Mouse (Mus musculus): ENCODE results near the gene Txnip.

Txnip gene

GRCm38 (mm10) chr3:96569966-96570605 lies 12.3 kb downstream of the Txnip start:
- no peak for DNase-seq

GRCm38 (mm10) chr3:96570643-96571042 lies 12.9 kb downstream of the Txnip start:
- DNase-seq = no peak

- DNase-seq = no peak
These were observed 13.6 kb downstream of the Txnip start for GRCm38 (mm10) chr3:96571336-96571735.

DNA sequence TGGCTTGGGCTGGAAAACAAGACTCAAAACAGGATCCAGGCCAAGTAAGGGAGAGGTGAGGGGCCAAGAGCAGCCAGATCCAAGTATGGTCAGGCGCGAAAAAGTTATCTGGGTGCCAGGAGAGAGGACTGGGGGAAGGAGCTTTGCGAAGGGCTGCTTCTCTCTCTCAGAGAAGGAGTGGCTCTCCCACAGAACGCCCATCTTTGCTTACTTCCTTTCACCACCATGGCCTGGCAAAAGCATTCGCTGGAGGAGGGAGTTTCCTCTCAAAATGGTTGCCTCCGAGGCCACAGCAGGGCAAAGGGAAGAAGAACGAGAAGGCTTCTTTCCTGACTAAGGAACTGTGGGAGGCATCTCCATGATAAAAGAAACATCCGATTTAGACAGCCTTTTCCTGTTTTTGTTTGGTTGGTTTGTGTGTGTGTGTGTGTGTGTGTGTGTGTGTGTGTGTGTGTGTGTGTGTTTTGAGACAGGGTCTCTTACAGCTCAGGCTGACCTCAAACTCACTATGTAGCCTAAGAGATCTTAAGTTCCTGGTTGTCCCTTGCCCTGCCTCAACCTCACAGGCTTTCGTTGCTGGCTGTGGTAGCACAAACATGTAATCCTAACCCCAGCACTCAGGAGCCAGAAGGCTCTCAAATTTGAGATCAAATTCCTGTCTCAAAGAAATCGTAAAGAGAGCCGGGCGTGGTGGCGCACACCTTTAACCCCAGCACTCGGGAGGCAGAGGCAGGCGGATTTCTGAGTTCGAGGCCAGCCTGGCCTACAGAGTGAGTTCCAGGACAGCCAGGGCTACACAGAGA lies 14.3 kb downstream of the Txnip start:
- no peak for DNase-seq

DNA sequence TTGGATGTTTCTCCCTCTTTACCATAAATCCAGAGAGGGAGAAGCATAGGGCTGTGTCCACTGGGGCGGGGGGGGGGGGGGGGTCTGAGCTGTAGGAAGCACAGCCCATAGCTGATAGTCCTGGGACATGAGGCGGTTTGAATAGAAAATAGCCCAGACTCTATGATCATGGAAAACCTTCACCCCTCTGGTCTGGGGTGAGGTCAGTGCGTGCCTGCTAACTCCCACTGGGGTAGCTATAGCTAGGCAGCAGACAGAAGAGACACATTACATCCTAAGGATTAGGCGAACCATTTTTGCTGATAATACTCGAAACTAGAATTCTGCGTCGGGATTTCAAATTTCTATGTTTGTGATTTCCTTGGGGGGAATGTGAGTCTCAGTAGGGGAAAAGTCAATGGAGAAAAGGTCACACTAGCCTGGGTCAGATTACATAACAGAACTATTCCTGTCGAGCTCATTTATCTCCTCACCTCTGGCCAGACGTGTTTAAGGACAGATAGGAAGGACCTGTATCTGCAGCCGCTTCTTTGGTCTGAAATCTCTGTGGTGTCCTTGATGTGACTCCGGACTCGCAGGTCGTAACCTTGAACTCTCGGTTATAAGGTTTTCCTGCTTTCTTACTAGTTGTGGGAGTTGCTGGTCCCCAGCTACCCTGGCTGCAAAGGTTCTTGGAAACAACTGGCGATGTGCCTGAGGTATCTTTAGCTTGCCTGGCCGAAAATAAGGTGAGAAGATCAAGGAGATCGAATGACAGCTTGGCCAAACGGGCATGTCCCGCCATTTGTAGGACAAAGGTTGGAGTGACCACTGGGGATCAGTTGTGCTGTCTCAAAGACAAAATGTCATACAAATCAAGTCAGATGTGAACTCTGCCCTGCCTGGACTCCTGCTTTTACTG lies 16.1 kb downstream of the Txnip start:
- no peak for DNase-seq

GRCm38 (mm10) chr3:96575272-96575984 lies 17.7 kb downstream of the Txnip start:
- no peak for DNase-seq

DNA sequence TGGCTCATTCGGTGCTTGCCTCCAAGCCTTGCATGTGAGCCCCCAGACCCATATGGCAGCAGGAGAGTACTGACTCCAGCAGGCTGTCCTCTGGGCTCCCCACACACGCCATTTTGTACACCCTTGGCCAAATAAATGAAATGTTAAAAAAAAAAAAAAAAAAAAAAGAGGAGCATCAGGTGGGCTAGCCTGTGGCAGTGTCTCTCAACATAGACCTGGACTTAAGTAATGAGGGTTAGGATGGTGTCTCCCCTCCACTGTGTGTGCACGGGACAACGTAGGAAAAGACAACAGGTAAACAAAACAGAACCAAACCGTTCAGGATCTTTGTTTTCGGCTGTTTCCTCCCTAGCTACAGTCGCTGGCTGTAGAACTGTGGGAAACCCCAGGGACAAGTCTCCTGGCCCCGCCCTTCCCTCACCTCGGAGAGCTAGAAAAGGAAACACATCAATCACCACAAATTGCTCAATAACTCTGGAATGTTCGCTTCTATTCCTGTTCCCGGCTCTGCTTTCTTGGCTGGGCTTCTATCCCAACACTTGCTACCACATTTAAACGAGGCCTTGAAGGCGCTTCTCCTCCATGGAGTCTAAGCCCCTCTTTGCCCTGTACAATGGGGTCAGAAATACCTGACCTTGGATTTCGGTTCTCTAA lies 18.4 kb downstream of the Txnip start:
- no peak for DNase-seq

DNA sequence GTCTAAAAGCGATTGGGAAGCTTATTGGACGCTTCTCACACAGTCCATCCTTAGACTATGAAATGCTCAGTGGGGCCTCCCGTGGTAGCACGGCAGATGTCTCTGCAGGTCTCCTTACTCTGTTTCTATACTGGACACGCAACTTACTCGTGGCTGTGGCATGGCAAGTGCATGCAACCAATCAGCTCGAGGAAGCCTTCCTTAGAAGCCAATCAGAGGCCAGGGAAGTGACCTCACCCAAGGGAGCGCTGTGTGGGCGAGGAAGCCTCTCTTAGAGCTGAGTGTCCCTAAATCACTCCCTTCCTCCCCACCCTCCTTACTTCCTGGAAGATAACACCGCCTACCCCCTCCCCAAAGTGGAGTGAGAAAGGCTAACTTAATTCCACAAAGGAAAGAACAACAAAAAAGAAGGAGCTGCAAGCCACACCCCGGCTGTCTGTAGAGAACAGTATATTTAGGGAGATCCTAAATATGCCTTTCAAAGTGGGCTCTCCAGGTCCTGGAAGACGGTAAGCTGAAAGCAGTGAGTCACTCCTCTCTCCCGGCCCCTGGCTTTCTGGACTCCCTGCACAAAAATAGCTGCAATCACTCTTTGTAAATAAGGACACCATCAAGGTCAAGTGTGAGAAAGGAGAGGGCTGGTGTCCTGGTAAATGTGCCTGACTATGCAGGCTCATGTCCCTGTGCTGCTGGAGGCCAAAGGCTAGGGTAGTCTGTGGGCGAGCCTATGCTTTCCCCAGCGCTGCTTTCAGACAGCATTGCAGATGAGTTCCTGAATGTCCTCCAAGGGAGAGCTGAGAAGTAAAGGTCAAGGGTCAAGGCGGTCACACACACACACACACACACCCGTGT lies 19.2 kb downstream of the Txnip start, which contains the start of gene Gm16253:
Gm16253 (plus strand) TSS at position 295 of the 852 bp plus-strand sequence.
- DNase-seq = peak; percentile 86 to 88

GRCm38 (mm10) chr3:96577566-96577965 lies 19.8 kb downstream of the Txnip start:
- no peak for DNase-seq

DNA sequence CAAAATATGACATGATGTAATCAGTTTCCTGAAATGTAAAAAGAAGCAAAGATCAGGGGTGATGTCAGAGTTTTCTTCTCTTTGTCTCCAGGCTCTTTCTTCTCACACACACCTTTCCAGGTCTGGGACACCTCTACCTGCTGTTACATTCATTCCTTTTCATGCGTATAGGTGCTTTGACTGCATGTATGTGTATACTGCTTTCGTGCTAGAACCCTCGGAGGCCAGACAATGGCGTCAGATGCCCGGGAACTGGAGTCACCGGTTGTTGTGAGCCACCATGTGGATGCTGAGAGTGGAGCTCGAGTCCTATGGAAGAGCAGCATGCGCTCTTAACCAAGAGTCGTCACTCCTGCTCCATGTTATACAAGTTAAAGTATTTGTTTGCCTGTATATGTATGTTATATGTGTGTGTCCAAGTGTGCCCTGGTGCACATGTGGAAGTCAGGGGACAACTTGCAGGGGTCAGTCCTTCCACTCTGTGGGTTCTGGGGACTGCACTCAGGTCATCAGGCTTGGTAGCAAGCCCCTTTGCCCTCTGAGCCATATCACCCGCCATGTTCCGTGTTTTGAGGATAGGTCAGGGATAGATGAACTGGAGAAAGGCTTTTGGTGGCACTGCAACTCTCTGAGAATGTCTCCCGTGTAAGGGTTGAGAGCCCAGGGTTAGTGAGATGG lies 20.9 kb downstream of the Txnip start:
- no peak for DNase-seq

GRCm38 (mm10) chr3:96579239-96579750 lies 21.5 kb downstream of the Txnip start:
- DNase-seq = no peak

GRCm38 (mm10) chr3:96579885-96580454 lies 22.2 kb downstream of the Txnip start:
- peak; percentile 95 to 96 for DNase-seq

DNA sequence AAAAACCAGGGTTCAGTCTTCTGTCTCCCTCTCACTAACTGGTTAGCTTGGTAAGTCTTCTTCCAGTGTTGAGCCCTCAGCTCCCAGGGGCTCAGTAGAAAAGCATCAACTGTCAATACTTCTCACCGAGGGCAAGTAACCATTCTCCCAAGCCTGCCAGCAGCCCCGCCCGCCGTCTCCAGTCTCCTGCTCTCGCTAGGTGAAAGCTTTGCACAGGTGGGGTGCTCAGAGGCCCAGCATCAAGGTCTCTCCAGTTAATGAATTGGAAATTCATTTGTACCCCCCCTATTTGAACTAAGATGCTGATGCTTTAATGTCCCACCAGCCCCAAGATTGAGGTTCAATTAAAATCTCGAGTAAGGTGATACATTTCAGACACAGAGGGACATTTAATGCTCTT lies 23.4 kb downstream of the Txnip start:
- DNase-seq = no peak

- DNase-seq = no peak
These were observed 24.2 kb downstream of the Txnip start for GRCm38 (mm10) chr3:96581771-96582515.

DNA sequence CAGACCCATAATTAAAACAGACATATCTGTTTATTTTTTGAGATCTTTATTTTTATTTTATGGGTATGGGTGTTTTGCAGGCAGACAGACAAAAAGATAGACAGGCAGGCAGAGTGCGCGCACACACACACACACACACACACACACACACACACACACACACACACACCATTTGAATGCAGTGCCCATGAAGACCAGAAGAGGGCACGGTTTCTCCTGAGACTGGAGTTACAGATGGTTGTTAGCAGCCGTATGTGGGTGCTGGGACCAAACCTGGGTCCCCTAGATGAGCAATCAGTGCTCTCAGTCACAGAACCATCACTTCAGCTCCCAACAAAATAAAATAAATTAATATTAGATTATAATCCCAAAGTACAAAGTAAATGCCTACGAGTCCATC lies 25.6 kb downstream of the Txnip start:
- no peak for DNase-seq

DNA sequence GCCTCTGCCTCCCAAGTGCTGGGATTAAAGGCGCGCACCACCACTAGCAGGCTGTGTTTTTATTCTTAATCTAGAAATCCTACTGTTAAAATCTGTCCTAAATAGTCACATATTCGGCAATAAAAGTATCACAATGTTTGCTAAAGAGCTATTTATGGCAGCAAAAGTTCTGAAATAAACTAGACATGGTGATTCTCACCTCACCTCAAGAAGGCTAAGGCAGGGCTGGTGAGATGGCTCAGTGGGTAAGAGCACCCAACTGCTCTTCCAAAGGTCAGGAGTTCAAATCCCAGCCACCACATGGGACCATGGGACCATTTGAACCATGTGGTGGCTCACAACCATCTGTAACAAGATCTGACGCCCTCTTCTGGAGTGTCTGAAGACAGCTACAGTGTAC lies 32.9 kb downstream of the Txnip start:
- no peak for DNase-seq

- peak in 1 of 2 experiments; percentile 62 for DNase-seq
These were observed 35.6 kb downstream of the Txnip start for GRCm38 (mm10) chr3:96593374-96593773.

DNA sequence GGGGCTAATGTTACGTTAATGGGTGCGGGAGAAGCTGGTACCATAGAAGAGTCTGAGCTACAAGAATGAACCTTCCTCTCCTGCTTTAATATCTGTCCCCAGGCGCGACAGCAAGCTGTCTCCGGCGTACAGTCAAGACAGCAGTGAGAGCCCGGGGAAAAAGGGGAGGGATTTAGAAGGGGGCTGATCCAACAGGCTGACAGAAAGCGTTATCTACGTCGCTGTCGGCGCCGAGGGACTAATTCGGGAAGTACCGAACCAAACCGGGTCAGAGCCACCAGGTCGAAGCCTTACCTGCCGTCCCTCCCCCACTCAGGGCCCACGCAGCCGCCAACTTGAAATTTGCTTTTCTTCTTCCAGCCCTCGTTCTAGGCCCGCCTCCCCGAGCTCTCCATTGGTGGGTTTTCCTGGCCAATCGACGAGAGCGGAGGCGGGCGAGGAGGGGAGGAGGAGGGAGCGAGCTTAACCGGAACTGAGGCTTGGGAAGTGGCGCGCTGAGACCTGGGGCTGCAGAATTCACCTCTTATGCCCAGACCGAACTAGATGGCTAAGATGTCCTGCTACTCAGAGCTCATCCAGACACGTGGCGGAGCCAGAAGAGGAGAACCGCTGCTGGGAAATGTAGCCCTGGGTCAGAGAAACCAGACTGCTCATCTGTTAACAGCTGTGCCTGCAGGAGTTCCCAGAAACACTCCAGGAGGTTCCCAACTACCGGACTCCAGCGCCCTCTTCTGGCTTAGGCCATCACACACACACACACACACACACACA lies 36.2 kb downstream of the Txnip start, which contains the start of gene Polr3gl:
Polr3gl (minus strand) TSS at position 392 of the 771 bp plus-strand sequence.
- DNase-seq = peak; percentile 97 to 98
